Mouse (Mus musculus): ENCODE measurements at regions not wholly inside any gene's neighbourhood (a gene's known extent, or its start where the extent isn't known, plus 50 kb on each side); places are given as distances from the start of the nearest gene placed in this dataset.
A peak's percentile ranks its signal among the peaks of the same experiment; 100 is the strongest.

DNA sequence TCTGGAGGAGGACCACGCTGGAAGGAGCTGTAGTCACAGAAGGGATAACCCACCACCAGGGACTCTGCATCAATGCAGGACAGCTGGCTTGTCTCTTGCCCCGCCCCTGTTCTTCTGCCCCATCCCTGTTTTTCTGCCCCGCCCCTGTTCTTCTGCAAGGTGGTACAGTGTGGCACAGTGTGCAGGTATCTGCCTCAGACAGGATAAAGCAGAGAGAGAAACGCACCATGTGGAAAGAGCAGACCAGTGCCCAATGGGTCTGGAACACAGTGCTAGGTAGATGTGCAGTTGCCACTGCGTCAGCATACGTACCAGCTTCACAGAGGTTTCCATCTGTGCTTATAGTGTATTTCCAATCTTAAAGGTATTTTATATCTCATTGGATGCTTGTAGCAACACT, 66.2 kb upstream of the Mmp2 start:
- 87% methylated on average over 6 of the region's 6 CpGs for WGBS (ENCODE audit: insufficient replicate concordance)
- no peak for ATAC-seq (replicated peaks; ENCODE audit: insufficient number of reproducible peaks, low FRiP score, low TSS enrichment)

DNA sequence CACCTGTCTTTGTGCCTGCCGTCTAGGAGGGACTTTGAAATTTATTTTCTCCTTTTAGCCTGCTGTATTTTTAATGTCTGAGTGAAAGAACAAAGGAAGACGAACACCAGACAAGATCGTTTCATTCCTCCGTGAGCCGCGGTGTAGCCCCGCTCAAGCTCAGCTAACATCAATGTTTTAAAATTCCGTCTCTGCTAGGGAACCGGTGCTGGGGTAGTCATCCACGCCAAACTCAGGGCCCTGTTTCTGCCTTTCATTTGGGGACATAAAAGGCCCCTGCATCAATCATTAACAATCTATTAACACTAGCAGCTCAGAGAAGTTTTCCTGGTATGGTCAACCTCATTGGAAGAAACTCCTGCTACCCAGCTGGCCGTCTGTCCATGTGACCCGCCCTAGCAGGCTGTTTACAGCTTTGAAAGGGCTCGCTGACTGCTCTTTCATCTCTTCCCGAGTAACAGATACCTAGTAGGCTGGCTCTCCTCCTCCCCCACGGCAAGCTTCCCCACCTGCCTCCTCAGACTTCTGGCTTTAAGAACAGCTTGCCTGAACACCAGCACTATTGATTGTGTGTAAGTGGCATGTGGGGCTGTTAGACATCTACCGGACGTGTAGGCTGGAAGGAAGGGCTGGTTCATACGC, 65.0 kb upstream of the Mmp2 start:
- Histone ChIP-seq H3K4me3 (ENCODE audit: low read depth, low read length) (peak overlapping the region; percentile 25), H3K4me2 (peak overlapping the region; percentile 62), H3K27me3 (ENCODE audit: control insufficient read depth, insufficient read depth, low read length) (0 out of 2 replicates have a peak, but pooled peaks cover 3% of the 10 kb centered on the region), H3K36me3 (ENCODE audit: control insufficient read depth, insufficient read depth, low read length) (no peaks in the 10 kb centered on the region), H3K9ac (ENCODE audit: low read depth, low read length) (0 out of 2 replicates have a peak overlapping the region, but pooled peaks have one; percentile 24), H3K9me3 (replicated peaks; ENCODE audit: control insufficient read depth, low read length) (0 out of 2 replicates have a peak, but pooled peaks cover 2% of the 10 kb centered on the region), H3K27ac (ENCODE audit: low read depth, low read length) (no peak overlapping the region), H3K4me1 (ENCODE audit: control insufficient read depth, insufficient read depth, low read length) (no peaks in the 10 kb centered on the region)
- ATAC-seq (replicated peaks; ENCODE audit: insufficient number of reproducible peaks, low FRiP score, low TSS enrichment): no peak
- WGBS (ENCODE audit: insufficient replicate concordance): 8% methylated on average over 18 of the region's 18 CpGs

More for the DNA sequence above, 66.2 kb upstream of the Mmp2 start:
- 0 out of 2 replicates have a peak, but pooled peaks cover 2% of the 10 kb centered on the region for H3K9me3 ChIP-seq (replicated peaks; ENCODE audit: control insufficient read depth, low read length)
- H3K9ac ChIP-seq (ENCODE audit: low read depth, low read length): no peak overlapping the region
- H3K4me2 ChIP-seq: no peak overlapping the region
- H3K27me3 ChIP-seq (ENCODE audit: control insufficient read depth, insufficient read depth, low read length): 0 out of 2 replicates have a peak, but pooled peaks cover 3% of the 10 kb centered on the region
- H3K27ac ChIP-seq (ENCODE audit: low read depth, low read length): no peak overlapping the region
- H3K4me3 ChIP-seq (ENCODE audit: low read depth, low read length): no peak overlapping the region
- no peaks in the 10 kb centered on the region for H3K36me3 ChIP-seq (ENCODE audit: control insufficient read depth, insufficient read depth, low read length)
- no peaks in the 10 kb centered on the region for H3K4me1 ChIP-seq (ENCODE audit: control insufficient read depth, insufficient read depth, low read length)

DNA sequence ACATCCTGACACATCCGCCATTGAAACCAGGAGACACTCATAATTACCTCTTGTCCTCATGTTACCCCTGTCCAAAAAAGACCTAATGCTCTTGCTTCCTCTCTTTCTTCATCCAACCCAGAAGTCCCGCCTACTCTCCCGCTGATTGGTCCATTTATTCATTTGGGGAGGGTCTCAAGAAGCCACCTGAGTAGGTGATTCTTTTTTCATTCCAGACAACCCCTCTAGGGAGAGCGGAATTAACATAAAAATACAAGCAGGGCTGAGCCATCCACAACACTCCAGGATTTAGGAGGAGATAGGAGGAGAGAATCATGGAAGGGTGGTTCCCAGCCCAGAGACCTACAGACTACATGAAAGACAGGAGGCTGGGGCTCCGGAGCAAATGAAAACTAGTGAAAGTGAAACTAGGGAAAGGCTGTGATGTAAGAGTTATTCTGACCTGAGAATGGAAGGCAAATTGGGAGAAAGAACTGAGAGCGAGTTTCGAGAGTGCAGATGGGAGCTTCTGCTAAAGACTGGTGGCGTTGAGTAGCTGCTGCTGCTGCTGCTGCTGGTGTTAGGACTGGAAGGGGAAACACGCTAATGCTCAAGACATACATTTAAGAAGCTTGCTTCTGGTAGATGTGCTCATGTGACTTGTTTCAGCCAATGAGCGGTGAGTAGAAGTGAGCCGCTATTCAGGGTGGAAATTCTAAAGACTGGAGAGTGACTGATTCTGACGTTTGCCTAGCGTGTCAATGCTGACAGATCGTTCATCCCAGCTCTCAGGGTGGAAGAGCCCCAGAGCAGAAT, 55.0 kb upstream of the Mmp2 start:
- Histone ChIP-seq H3K4me3 (ENCODE audit: low read depth, low read length) (peak overlapping the region; percentile 27), H3K27ac (ENCODE audit: low read depth, low read length) (no peak overlapping the region), H3K4me1 (ENCODE audit: control insufficient read depth, insufficient read depth, low read length) (no peaks in the 10 kb centered on the region), H3K36me3 (ENCODE audit: control insufficient read depth, insufficient read depth, low read length) (no peaks in the 10 kb centered on the region), H3K9me3 (replicated peaks; ENCODE audit: control insufficient read depth, low read length) (no peaks in the 10 kb centered on the region), H3K27me3 (ENCODE audit: control insufficient read depth, insufficient read depth, low read length) (no peaks in the 10 kb centered on the region), H3K9ac (ENCODE audit: low read depth, low read length) (no peak overlapping the region), H3K4me2 (peak overlapping the region; percentile 53)
- 45% methylated on average over 14 of the region's 14 CpGs for WGBS (ENCODE audit: insufficient replicate concordance)
- no peak for ATAC-seq (replicated peaks; ENCODE audit: insufficient number of reproducible peaks, low FRiP score, low TSS enrichment)

DNA sequence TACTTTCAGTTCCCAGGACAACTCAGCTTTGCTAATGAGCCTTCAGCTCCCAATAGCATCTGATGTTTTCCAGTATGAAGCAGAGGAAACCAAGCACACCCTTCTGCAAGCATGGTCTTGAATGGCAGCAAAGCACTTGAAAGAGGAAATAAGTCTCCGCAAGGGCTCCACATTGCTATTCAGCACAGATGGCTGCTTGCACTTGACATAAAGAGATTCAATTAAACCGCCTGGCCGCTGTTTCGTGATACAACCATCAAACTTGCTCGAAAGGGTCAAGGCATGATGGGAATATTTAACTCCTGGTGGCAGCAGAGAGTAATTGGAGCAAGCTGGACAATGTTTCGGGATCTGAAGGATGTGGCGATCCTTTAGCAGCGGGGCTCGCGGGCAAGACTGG, 54.3 kb upstream of the Mmp2 start:
- Histone ChIP-seq H3K9ac (ENCODE audit: low read depth, low read length) (no peak overlapping the region), H3K27me3 (ENCODE audit: control insufficient read depth, insufficient read depth, low read length) (no peaks in the 10 kb centered on the region), H3K4me2 (peak overlapping the region; percentile 53), H3K4me3 (ENCODE audit: low read depth, low read length) (no peak overlapping the region), H3K27ac (ENCODE audit: low read depth, low read length) (no peak overlapping the region), H3K9me3 (replicated peaks; ENCODE audit: control insufficient read depth, low read length) (no peaks in the 10 kb centered on the region), H3K36me3 (ENCODE audit: control insufficient read depth, insufficient read depth, low read length) (no peaks in the 10 kb centered on the region), H3K4me1 (ENCODE audit: control insufficient read depth, insufficient read depth, low read length) (no peaks in the 10 kb centered on the region)
- ATAC-seq (replicated peaks; ENCODE audit: insufficient number of reproducible peaks, low FRiP score, low TSS enrichment): no peak
- 85% methylated on average over 10 of the region's 10 CpGs for WGBS (ENCODE audit: insufficient replicate concordance)

DNA sequence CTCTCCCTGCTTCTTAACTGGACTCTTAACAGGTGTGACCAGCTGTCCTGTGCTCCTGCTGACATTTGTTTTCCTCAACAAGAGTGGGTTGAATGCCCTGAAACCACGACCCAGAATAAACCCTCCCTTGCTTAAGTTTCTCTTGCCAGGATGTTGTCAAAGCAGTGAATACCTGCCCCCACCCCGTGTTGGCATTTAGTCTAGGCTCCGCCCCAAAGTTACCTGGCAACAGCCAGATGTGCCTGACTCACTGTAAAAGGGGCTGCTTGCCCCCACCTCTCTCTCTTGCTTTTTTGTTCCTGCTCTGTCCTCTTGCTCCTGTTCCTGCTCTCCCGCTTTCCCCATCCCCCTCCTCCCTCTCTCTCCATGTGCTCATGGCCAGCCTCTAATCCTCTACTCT, 51.9 kb upstream of the Mmp2 start:
- ATAC-seq (replicated peaks; ENCODE audit: insufficient number of reproducible peaks, low FRiP score, low TSS enrichment): no peak
- Histone ChIP-seq H3K4me2 (no peak overlapping the region), H3K9me3 (replicated peaks; ENCODE audit: control insufficient read depth, low read length) (no peaks in the 10 kb centered on the region), H3K27ac (ENCODE audit: low read depth, low read length) (no peak overlapping the region), H3K4me1 (ENCODE audit: control insufficient read depth, insufficient read depth, low read length) (no peaks in the 10 kb centered on the region), H3K27me3 (ENCODE audit: control insufficient read depth, insufficient read depth, low read length) (no peaks in the 10 kb centered on the region), H3K36me3 (ENCODE audit: control insufficient read depth, insufficient read depth, low read length) (no peaks in the 10 kb centered on the region), H3K9ac (ENCODE audit: low read depth, low read length) (no peak overlapping the region), H3K4me3 (ENCODE audit: low read depth, low read length) (no peak overlapping the region)
- WGBS (ENCODE audit: insufficient replicate concordance): 50% methylated on average over 4 of the region's 4 CpGs

DNA sequence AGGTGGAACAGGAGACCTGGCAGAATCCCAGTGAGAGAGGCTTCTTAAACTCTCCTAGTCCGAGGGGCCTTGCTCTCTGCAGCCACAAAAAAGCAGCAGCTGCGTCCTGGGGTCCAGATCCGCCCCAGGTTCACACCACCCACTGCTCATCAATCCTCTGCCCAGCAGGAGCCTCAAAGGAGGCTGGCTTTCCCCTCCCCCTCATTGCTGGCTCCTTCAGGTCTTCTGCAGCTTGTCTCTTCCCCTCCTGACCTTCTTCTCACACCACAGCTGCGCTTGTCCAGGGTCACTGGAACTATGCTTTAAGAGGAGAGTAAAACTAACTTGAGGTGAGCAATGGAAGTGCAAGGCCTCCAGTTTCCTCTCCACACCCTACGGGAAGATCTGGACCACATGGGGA, 50.0 kb upstream of the Mmp2 start:
- 18% methylated on average over 5 of the region's 5 CpGs for WGBS (ENCODE audit: insufficient replicate concordance)
- no peak for ATAC-seq (replicated peaks; ENCODE audit: insufficient number of reproducible peaks, low FRiP score, low TSS enrichment)
- H3K4me2 ChIP-seq: no peak overlapping the region
- H3K9me3 ChIP-seq (replicated peaks; ENCODE audit: control insufficient read depth, low read length): no peaks in the 10 kb centered on the region
- no peak overlapping the region for H3K27ac ChIP-seq (ENCODE audit: low read depth, low read length)
- H3K4me3 ChIP-seq (ENCODE audit: low read depth, low read length): no peak overlapping the region
- no peak overlapping the region for H3K9ac ChIP-seq (ENCODE audit: low read depth, low read length)
- H3K27me3 ChIP-seq (ENCODE audit: control insufficient read depth, insufficient read depth, low read length): no peaks in the 10 kb centered on the region
- no peaks in the 10 kb centered on the region for H3K4me1 ChIP-seq (ENCODE audit: control insufficient read depth, insufficient read depth, low read length)
- H3K36me3 ChIP-seq (ENCODE audit: control insufficient read depth, insufficient read depth, low read length): no peaks in the 10 kb centered on the region
